Mouse (Mus musculus) gastrocnemius, adult 8-10 months (tissue): ENCODE measurements around the gene Pde4d. TPM values are rescaled to one million over a fixed set of nuclear protein-coding genes. Genes with fewer than 3 reads are reported as not detected.

ENCODE experiments used
- DNase-seq, 2 experiments: peaks; one replicate each; pipeline ENCODE4 v3.0.0; 2022; ENCODE audit warnings: low spot score in 2 of 2
- total RNA-seq, 4 experiments: library from RNA; stranded (reverse); gene quantifications; 2 replicates each; pipeline ENCODE4 v1.2.4; 2022

The Pde4d gene
- total RNA-seq, 4 experiments from 2014 or later = 257 to 339 (median 308) TPM

GRCm38 (mm10) chr13:108489825-108490224, 40.1 kb downstream of the Pde4d start:
- DNase-seq = no peak

GRCm38 (mm10) chr13:108490872-108491271, 41.1 kb downstream of the Pde4d start:
- no peak for DNase-seq

- DNase-seq = no peak
Measured at GRCm38 (mm10) chr13:108492886-108493285, 43.1 kb downstream of the Pde4d start.

- DNase-seq = no peak
Measured at GRCm38 (mm10) chr13:108494365-108494764, 44.6 kb downstream of the Pde4d start.

- no peak for DNase-seq
Measured at GRCm38 (mm10) chr13:108497768-108498167, 48.0 kb downstream of the Pde4d start.

GRCm38 (mm10) chr13:108498247-108498743, 48.5 kb downstream of the Pde4d start:
- DNase-seq = no peak

GRCm38 (mm10) chr13:108498773-108499313, 49.1 kb downstream of the Pde4d start:
- no peak for DNase-seq

GRCm38 (mm10) chr13:108501386-108501785, 51.6 kb downstream of the Pde4d start:
- DNase-seq = no peak

GRCm38 (mm10) chr13:108524548-108524947, 74.8 kb downstream of the Pde4d start:
- no peak for DNase-seq

- no peak for DNase-seq
Measured at GRCm38 (mm10) chr13:108524969-108525368, 75.2 kb downstream of the Pde4d start.

GRCm38 (mm10) chr13:108526258-108527007, 76.7 kb downstream of the Pde4d start:
- DNase-seq = no peak

- DNase-seq = no peak
Measured at GRCm38 (mm10) chr13:108527090-108527770, 77.5 kb downstream of the Pde4d start.

- DNase-seq = no peak
Measured at GRCm38 (mm10) chr13:108528343-108528742, 78.6 kb downstream of the Pde4d start.

- no peak for DNase-seq
Measured at GRCm38 (mm10) chr13:108532875-108533274, 83.1 kb downstream of the Pde4d start.

GRCm38 (mm10) chr13:108536436-108536835, 86.7 kb downstream of the Pde4d start:
- no peak for DNase-seq

- no peak for DNase-seq
Measured at GRCm38 (mm10) chr13:108536951-108537350, 87.2 kb downstream of the Pde4d start.

- DNase-seq = no peak
Measured at GRCm38 (mm10) chr13:108538760-108539369, 89.1 kb downstream of the Pde4d start.

- no peak for DNase-seq
Measured at GRCm38 (mm10) chr13:108541488-108541887, 91.7 kb downstream of the Pde4d start.

- peak in 1 of 2 experiments; percentile 3 for DNase-seq
Measured at GRCm38 (mm10) chr13:108542342-108542761, 92.6 kb downstream of the Pde4d start.

- no peak for DNase-seq
Measured at GRCm38 (mm10) chr13:108552288-108552687, 102.5 kb downstream of the Pde4d start.

- no peak for DNase-seq
Measured at GRCm38 (mm10) chr13:108552995-108553394, 103.2 kb downstream of the Pde4d start.

GRCm38 (mm10) chr13:108554901-108555300, 105.2 kb downstream of the Pde4d start:
- DNase-seq = no peak
